Mouse (Mus musculus) midbrain, postnatal 0 days (tissue): ENCODE measurements at regions not wholly inside any gene's neighbourhood (a gene's known extent, or its start where the extent isn't known, plus 50 kb on each side); places are given as distances from the start of the nearest gene placed in this dataset.

Source experiments
- ATAC-seq: fragments of 200-750 bp; cut with Nextera tagmentation; 2 replicates; pipeline ENCODE4 v1.8.0; 2017; ENCODE audit warnings: moderate number of reproducible peaks, mild to moderate bottlenecking, moderate TSS enrichment, moderate library complexity; ENCODE audit not compliant: low FRiP score
- DNase-seq: peaks from one replicate; pipeline ENCODE4 v3.0.0-alpha.2; 2015; ENCODE audit warnings: low spot score
- H3K27ac ChIP-seq: fragments of 300-500 bp; sonication (generic); 2 replicates; pipeline ENCODE4 v1.5.1; 2014; ENCODE audit warnings: low read depth, mild to moderate bottlenecking, low read length, mixed read lengths
- H3K27me3 ChIP-seq: fragments of 300-500 bp; sonication (generic); 2 replicates; pipeline ENCODE4 v1.6.1; 2014; ENCODE audit warnings: low read length, control low read depth, mixed read lengths; ENCODE audit not compliant: insufficient read depth
- H3K36me3 ChIP-seq: fragments of 300-500 bp; sonication (generic); 2 replicates; pipeline ENCODE4 v1.6.1; 2014; ENCODE audit warnings: low read length, control low read depth, mixed read lengths; ENCODE audit not compliant: insufficient read depth
- H3K4me1 ChIP-seq: fragments of 300-500 bp; sonication (generic); 2 replicates; pipeline ENCODE4 v1.6.1; 2014; ENCODE audit warnings: mild to moderate bottlenecking, control low read depth, antibody characterized with exemption, low read length, mixed read lengths; ENCODE audit not compliant: insufficient read depth
- H3K4me2 ChIP-seq: fragments of 300-500 bp; sonication (generic); 2 replicates; pipeline ENCODE4 v1.6.1; 2014; ENCODE audit warnings: low read depth, mild to moderate bottlenecking, low read length, mixed read lengths; ENCODE audit not compliant: poor library complexity, severe bottlenecking
- H3K4me3 ChIP-seq: fragments of 300-500 bp; sonication (generic); 2 replicates; pipeline ENCODE4 v1.5.1; 2014; ENCODE audit warnings: low read depth, mild to moderate bottlenecking, low read length, moderate library complexity
- H3K9ac ChIP-seq: fragments of 300-500 bp; sonication (generic); replicated peaks from 2 replicates; pipeline ENCODE4 v1.6.1; 2014; ENCODE audit warnings: mild to moderate bottlenecking, low read length, moderate library complexity, mixed read lengths; ENCODE audit not compliant: poor library complexity, severe bottlenecking
- H3K9me3 ChIP-seq: fragments of 300-500 bp; sonication (generic); 2 replicates; pipeline ENCODE4 v1.6.1; 2016; ENCODE audit warnings: low read length, control low read depth
- CTCF ChIP-seq: IDR thresholded peaks from 2 replicates; pipeline ENCODE4 v1.5.1; 2016; ENCODE audit warnings: antibody characterized with exemption, mild to moderate bottlenecking
- WGBS: fragments of 180-500 bp; shearing (Covaris S2); extraction: QIAGEN DNeasy Blood & Tissue Kit; methylation state at CpG from one replicate; pipeline ENCODE4 v1.1.7; 2014; 5-methylcytosine and 5-hydroxymethylcytosine counted together

DNA sequence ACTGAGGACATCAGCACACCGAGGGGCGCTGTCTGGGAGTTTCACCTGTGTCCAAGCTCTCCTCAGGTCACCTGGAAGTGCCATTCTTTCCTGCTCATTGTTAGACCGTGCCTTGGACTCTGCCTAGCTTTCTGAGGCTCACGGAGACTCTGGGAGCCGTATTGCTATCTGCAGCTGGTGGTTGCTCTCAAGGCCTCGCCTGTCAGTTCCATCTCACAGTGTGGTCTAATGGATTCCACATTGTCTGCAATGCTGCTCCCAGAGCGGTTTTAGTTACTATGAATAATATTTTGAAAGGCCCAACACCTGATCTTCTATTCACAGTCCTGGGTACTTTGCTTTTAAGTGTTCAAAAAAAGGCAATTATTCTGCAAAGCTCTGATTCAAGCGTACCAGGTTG, 117.9 kb upstream of the Sdr16c6 start:
- no peak for ATAC-seq
- TF ChIP-seq CTCF = no peak
- no peak for DNase-seq

More for the DNA sequence above, 117.9 kb upstream of the Sdr16c6 start:
- Histone ChIP-seq H3K4me3 (no peak overlapping the region), H3K36me3 (no peaks in the 10 kb centered on the region), H3K9ac (no peak overlapping the region), H3K9me3 (no peaks in the 10 kb centered on the region), H3K4me1 (no peaks in the 10 kb centered on the region), H3K4me2 (no peak overlapping the region), H3K27ac (no peak overlapping the region), H3K27me3 (no peaks in the 10 kb centered on the region)
- WGBS = 55% methylated on average over 8 of the region's 8 CpGs
